Mouse (Mus musculus) small intestine, adult 2 months (tissue): ENCODE measurements around the gene Asrgl1.

Experiments
- CTCF ChIP-seq: fragments of 200-500 bp; IDR thresholded peaks from 2 replicates; pipeline ENCODE4 v1.5.1; 2012; ENCODE audit warnings: low read depth, mild to moderate bottlenecking, control low read depth, inconsistent platforms, low read length, moderate library complexity, mixed read lengths; ENCODE audit not compliant: insufficient replicate concordance, insufficient read length; ENCODE audit errors: extremely low read depth
- POLR2A ChIP-seq: fragments of 200-500 bp; IDR thresholded peaks from 2 replicates; pipeline ENCODE4 v1.6.1; 2012; ENCODE audit warnings: low read depth, mild to moderate bottlenecking, control low read depth, inconsistent platforms, low read length, moderate library complexity

GRCm38 (mm10) chr19:9134746-9135511, 507 bp downstream of the Asrgl1 start:
- TF ChIP-seq POLR2A (no peak), CTCF (no peak)
